Mouse (Mus musculus): ENCODE measurements around the gene Hist1h4c. TPM values are rescaled to one million over a fixed set of nuclear protein-coding genes. Genes with fewer than 3 reads are reported as not detected.
"Not testable (repeated sequence)": the region's sequence is repeated elsewhere in the genome, so short reads cannot be mapped to it uniquely, and the experiment has no call there.

Gene Hist1h4c
- polyA plus RNA-seq, 1 experiment from 2014 or later: 6.5 TPM

GRCm38 (mm10) chr13:23717593-23718245, 19.5 kb upstream of the Hist1h4c start:
- not testable (repeated sequence) for H3K36me3 ChIP-seq; H3K27me3 ChIP-seq (ENCODE audit: low read depth, poor library complexity, severe bottlenecking); H3K9me3 ChIP-seq (replicated peaks); H3K4me3 ChIP-seq; H3K4me1 ChIP-seq
- H3K27ac ChIP-seq: peak overlapping the region; percentile 50; the same call in 1 of the 2 replicates
- 16% methylated on average over 2 of the region's 2 CpGs for WGBS
- DNase-seq (ENCODE audit: low spot score): peak; percentile 28

- 39% methylated on average over 11 of the region's 11 CpGs for WGBS
- no peaks in the 10 kb centered on the region for H3K27me3 ChIP-seq (ENCODE audit: low read depth, poor library complexity, severe bottlenecking)
- H3K36me3 ChIP-seq: no peaks in the 10 kb centered on the region
- DNase-seq (ENCODE audit: low spot score): peak; percentile 23
- no peaks in the 10 kb centered on the region for H3K9me3 ChIP-seq (replicated peaks)
- H3K4me1 ChIP-seq: peaks cover 7% of the 10 kb centered on the region; the same call in 1 of the 2 replicates
- H3K4me3 ChIP-seq: no peak overlapping the region
- H3K27ac ChIP-seq: peak overlapping the region; percentile 50; the same call in 1 of the 2 replicates
These were observed 18.9 kb upstream of the Hist1h4c start for GRCm38 (mm10) chr13:23717176-23717575.

GRCm38 (mm10) chr13:23716261-23717042, 18.2 kb upstream of the Hist1h4c start:
- no peaks in the 10 kb centered on the region for H3K36me3 ChIP-seq
- H3K27ac ChIP-seq: no peak overlapping the region
- 83% methylated on average over 5 of the region's 5 CpGs for WGBS
- H3K27me3 ChIP-seq (ENCODE audit: low read depth, poor library complexity, severe bottlenecking): no peaks in the 10 kb centered on the region
- H3K4me1 ChIP-seq: peaks cover 7% of the 10 kb centered on the region; the same call in 1 of the 2 replicates
- DNase-seq (ENCODE audit: low spot score): peak; percentile 13
- no peaks in the 10 kb centered on the region for H3K9me3 ChIP-seq (replicated peaks)
- no peak overlapping the region for H3K4me3 ChIP-seq

GRCm38 (mm10) chr13:23710374-23711089, 12.3 kb upstream of the Hist1h4c start, which contains the start of gene Hfe:
Gene Hfe, minus strand, starts transcription at chr13:23710854.
- Histone ChIP-seq H3K4me3 (peak within 1 kb of the TSS; percentile 51), H3K36me3 (no peaks in the 10 kb centered on the region), H3K27ac (peak within 1 kb of the TSS; percentile 78), H3K9me3 (replicated peaks) (no peaks in the 10 kb centered on the region), H3K4me1 (peaks cover 28% of the 10 kb centered on the region), H3K27me3 (ENCODE audit: low read depth, poor library complexity, severe bottlenecking) (no peaks in the 10 kb centered on the region)
- WGBS: 3% methylated on average over 17 of the region's 17 CpGs
- peak; percentile 66 for DNase-seq (ENCODE audit: low spot score)

GRCm38 (mm10) chr13:23709714-23710373, 11.6 kb upstream of the Hist1h4c start:
- peak overlapping the region; percentile 78 for H3K27ac ChIP-seq
- peak overlapping the region; percentile 51 for H3K4me3 ChIP-seq
- H3K27me3 ChIP-seq (ENCODE audit: low read depth, poor library complexity, severe bottlenecking): no peaks in the 10 kb centered on the region
- peak; percentile 35 for DNase-seq (ENCODE audit: low spot score)
- H3K9me3 ChIP-seq (replicated peaks): no peaks in the 10 kb centered on the region
- H3K36me3 ChIP-seq: no peaks in the 10 kb centered on the region
- 27% methylated on average over 14 of the region's 15 CpGs for WGBS
- peaks cover 28% of the 10 kb centered on the region for H3K4me1 ChIP-seq

GRCm38 (mm10) chr13:23708654-23709053, 10.4 kb upstream of the Hist1h4c start:
- no peaks in the 10 kb centered on the region for H3K27me3 ChIP-seq (ENCODE audit: low read depth, poor library complexity, severe bottlenecking)
- peak overlapping the region; percentile 56 for H3K27ac ChIP-seq
- H3K4me3 ChIP-seq: no peak overlapping the region
- DNase-seq (ENCODE audit: low spot score): peak; percentile 29
- peaks cover 28% of the 10 kb centered on the region for H3K4me1 ChIP-seq
- H3K9me3 ChIP-seq (replicated peaks): no peaks in the 10 kb centered on the region
- H3K36me3 ChIP-seq: no peaks in the 10 kb centered on the region
- WGBS: 65% methylated on average over 4 of the region's 4 CpGs

GRCm38 (mm10) chr13:23708041-23708440, 9.8 kb upstream of the Hist1h4c start:
- peak; percentile 28 for DNase-seq (ENCODE audit: low spot score)
- H3K4me1 ChIP-seq: peaks cover 28% of the 10 kb centered on the region
- no peak overlapping the region for H3K4me3 ChIP-seq
- H3K36me3 ChIP-seq: no peaks in the 10 kb centered on the region
- WGBS: 91% methylated on average over 4 of the region's 4 CpGs
- H3K9me3 ChIP-seq (replicated peaks): no peaks in the 10 kb centered on the region
- H3K27ac ChIP-seq: peak overlapping the region; percentile 56
- H3K27me3 ChIP-seq (ENCODE audit: low read depth, poor library complexity, severe bottlenecking): no peaks in the 10 kb centered on the region

- Histone ChIP-seq H3K27me3 (ENCODE audit: low read depth, poor library complexity, severe bottlenecking) (no peaks in the 10 kb centered on the region), H3K4me3 (no peak overlapping the region), H3K9me3 (replicated peaks) (no peaks in the 10 kb centered on the region), H3K36me3 (no peaks in the 10 kb centered on the region), H3K4me1 (peaks cover 28% of the 10 kb centered on the region), H3K27ac (no peak overlapping the region)
- DNase-seq (ENCODE audit: low spot score): peak; percentile 21
- WGBS: 94% methylated on average over 12 of the region's 12 CpGs
These were observed 8.5 kb upstream of the Hist1h4c start for GRCm38 (mm10) chr13:23706771-23707170.

- Histone ChIP-seq H3K4me1 (peaks cover 33% of the 10 kb centered on the region), H3K36me3 (no peaks in the 10 kb centered on the region), H3K27ac (no peak overlapping the region; the same call in 1 of the 2 replicates), H3K4me3 (no peak overlapping the region), H3K9me3 (replicated peaks) (no peaks in the 10 kb centered on the region), H3K27me3 (ENCODE audit: low read depth, poor library complexity, severe bottlenecking) (no peaks in the 10 kb centered on the region)
- no peak for DNase-seq (ENCODE audit: low spot score)
- WGBS: 93% methylated on average over 7 of the region's 7 CpGs
These were observed 7.6 kb upstream of the Hist1h4c start for GRCm38 (mm10) chr13:23705751-23706356.

- H3K27ac ChIP-seq; H3K4me3 ChIP-seq; H3K9me3 ChIP-seq (replicated peaks); H3K36me3 ChIP-seq; DNase-seq (ENCODE audit: low spot score); H3K27me3 ChIP-seq (ENCODE audit: low read depth, poor library complexity, severe bottlenecking): not testable (repeated sequence)
- H3K4me1 ChIP-seq: peaks cover 16% of the 10 kb centered on the region
- 88% methylated on average over 2 of the region's 2 CpGs for WGBS
These were observed 4.5 kb upstream of the Hist1h4c start for GRCm38 (mm10) chr13:23702801-23703200.

- Histone ChIP-seq H3K4me3 (no peak overlapping the region), H3K36me3 (no peaks in the 10 kb centered on the region), H3K9me3 (replicated peaks) (no peaks in the 10 kb centered on the region), H3K4me1 (peaks cover 16% of the 10 kb centered on the region), H3K27ac (no peak overlapping the region), H3K27me3 (ENCODE audit: low read depth, poor library complexity, severe bottlenecking) (no peaks in the 10 kb centered on the region)
- 86% methylated on average over 4 of the region's 4 CpGs for WGBS
- DNase-seq (ENCODE audit: low spot score): no peak
These were observed 4.0 kb upstream of the Hist1h4c start for GRCm38 (mm10) chr13:23702220-23702619.

All from limb, embryonic 10.5 days (tissue).